Mouse (Mus musculus) frontal cortex, adult (tissue): ENCODE measurements around the gene Fkbp14.

Source experiments
- ATAC-seq: cut with Nextera tagmentation; 2 replicates; pipeline ENCODE4 v1.9.2; 2017; ENCODE audit warnings: mild to moderate bottlenecking, moderate library complexity, mixed read lengths; ENCODE audit not compliant: low TSS enrichment

Fkbp14 gene

DNA sequence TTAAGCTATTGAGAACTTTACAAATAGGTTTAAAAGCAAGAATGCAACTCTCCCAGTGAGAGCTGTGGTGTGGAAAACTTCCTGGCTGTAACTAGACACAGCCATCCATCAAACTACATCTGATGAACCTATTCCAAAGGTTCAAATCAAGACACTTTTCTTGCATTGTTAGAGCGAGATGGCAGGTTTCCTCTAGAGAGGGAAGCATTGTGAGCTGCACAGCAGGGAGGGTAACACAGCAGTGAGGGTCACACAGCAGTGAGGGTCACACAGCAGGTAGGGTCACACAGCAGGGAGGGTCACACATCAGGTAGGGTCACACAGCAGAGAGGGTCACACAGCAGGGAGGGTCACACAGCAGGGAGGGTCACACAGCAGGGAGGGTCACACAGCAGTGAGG, 8.9 kb downstream of the Fkbp14 start:
- ATAC-seq: no peak

DNA sequence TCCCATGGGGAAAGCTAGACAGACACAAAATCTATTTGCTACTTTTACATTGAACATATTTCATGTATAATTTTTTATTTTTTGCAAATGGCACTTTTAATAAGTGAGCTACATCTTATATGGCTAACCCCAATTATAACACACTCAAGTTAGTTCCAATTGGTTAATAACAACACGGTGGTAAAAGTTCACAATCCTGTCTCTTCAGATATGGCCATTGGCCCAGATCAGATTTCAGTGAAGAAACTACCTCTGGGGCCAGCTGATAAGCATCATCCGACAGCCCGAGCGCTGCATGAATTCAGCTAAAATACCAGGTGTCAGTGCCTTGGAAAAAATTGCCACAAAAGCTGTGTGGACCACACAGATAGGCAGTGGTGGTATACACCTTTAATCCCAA, 9.4 kb downstream of the Fkbp14 start:
- ATAC-seq: no peak

DNA sequence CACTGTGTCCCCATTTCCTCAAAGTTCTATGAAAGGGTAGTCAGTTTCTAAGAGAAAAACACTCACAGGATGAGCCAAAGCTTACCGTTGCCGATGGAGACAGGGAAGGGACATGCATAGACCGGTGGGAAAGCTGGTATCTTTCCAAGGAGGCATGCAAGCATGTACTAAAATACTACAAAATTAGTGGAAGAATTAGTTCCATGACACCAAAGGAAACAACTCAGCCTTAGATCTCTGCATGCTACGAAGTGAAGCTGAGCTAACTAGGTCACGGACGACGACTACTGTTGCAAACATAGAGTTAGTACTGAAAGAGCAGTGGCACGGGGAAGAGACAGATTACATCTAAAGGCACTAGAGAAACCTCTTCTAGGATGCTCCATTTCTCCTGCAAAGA, 10.2 kb downstream of the Fkbp14 start:
- ATAC-seq: peak; percentile 52; the same call in 1 of the 2 replicates

DNA sequence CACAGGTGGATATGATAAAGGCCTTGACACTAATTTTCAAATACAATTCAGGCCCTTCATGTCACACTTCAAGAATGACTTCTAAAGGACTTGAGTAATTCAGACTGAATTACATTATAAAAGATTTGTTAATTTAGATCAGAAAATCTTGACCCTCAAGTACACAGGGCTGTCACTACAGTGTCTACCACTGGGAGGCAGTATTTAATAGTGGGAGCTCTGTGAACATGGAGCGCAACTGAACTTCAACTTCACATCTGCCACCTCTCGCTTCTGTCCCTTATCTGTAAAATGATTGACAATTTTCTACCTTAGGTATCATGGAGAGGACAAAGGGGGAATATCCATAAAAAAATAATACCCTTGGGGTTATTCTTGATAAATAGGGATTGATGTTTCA, 10.9 kb downstream of the Fkbp14 start:
- peak; percentile 81; the same call in 1 of the 2 replicates for ATAC-seq

DNA sequence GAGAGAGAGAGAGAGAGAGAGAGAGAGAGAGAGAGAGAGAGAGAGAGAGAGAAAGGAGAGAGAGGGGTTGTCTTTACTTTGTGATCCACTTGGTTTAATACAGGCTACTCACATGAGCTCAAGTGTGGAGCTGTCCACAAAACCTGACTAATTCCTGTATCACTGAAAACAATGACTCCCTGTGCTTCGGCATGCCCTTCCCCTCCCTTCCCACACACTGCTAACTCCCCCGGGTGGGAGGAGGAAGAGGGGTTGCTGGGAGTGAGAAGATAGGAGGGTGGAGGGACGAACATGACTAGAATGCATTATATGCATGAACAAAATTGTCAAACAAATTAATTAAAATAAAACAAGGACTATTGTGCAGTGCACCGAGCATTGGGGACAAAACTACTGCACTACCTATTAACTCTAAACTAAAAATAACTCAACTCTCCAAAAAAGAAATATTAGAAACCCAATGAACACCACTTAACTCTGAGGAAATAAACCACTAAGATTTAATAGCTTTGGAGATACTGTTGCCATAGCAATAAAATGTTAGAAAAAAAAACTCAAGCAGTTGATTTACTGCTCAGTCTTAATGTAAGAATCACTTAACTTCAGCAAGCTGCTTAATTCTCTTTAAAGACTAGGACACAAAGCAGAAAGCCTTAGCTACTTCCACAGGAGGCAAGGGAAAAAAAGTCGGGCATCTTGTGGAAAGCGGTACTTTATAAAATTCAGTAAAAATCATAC, 23.7 kb downstream of the Fkbp14 start:
- ATAC-seq: no peak

DNA sequence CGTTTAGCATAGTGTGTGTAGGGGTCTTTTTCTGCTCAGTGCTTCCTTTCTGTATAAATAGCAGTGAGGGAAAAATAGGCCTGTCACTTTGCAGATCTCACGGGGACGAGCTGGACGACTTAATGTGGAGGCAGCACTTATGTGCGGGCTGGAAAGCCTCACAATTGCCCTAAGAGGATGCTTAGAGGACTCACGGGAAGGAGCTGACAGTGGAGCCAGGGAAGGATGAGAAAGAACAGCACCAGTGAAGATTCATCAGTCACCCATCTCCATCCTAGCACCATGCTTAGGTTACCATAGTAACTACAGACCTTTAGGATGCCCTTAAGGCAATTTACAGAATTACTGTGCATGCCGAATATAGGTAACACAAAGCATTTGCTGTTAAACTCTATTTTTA, 27.3 kb downstream of the Fkbp14 start:
- peak; percentile 20; the same call in 1 of the 2 replicates for ATAC-seq

DNA sequence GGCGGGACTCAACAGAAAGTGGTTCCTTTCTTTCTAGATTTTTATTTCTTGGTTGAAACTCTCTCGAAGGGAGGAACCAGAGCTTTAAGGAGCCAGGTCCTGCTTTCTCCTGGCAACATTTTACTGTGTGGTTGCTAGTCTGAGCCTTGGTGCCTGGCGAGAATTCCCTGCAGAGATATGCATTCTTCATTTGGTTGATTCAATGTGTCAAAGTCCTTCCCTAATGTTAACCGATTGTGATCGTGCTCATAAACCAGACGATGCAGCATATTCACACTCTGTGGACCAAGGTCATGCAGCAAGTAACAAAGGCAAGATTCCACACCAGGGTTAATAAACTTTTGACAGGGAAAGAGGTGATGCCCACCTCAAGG, 30.6 kb downstream of the Fkbp14 start:
- no peak for ATAC-seq

DNA sequence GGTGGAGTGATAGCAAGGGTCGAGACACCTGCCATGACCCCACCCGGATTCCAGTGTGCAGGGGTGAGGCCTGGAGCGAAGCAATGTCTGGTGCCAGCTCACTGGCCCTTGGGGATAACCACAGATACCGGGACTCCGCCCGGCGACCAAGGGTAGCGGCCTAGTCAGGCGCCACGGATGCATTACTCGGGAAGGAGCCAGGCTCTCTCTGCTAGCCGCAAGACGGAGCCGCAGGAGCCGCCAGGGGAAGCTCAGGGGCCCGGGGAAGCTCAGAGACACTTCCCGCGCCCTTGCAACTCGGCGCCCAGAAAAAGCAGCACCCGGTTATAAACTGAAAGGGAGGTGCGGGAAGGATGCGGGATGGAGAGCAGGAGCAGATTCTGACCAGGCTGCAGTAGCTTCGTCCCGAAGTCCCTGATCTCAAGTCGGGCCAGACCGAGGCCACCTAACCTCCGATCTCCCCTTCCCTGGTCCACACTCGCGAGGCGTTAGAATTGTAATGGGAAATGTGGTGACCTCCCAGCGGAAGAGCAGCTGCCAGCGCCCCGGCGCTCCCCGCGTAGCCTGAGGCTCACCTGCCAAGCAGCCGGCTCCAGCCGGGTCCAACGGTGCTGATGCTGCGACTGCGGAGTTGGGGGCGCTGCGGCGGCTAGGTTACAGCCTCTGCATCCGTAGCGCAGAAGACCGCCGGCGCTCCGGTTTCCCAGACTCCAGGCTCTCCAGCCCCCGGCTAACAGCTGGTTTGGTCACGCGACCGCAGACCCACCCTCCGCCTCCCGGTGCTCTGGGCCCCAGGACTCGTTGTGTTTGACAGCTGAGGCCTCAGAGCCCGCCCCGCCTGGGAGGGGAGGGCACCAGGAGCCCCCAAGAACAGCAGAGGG, 31.2 kb downstream of the Fkbp14 start, which contains the start of gene Scrn1:
Scrn1 (minus strand) TSS at position 825 of the 881 bp plus-strand sequence.
- peak; percentile 69 for ATAC-seq

DNA sequence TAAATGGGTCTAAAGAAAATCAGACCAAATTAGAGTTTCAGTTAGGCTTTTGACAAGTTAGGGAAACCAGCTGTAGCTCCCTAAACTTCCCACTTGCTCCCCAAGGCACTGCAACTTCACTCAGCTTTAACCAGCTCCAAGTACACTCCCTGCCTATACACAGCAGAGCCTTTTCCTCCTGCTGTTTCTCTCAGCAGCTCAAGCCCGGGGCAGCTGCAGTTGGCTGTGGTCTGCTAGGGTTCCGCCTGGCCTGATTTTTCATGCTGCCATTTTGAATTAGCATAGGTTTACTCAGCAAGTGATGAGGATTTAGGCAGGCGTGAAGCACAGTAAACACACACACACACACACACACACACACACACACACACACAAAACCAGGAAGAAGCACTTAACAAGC, 32.1 kb downstream of the Fkbp14 start:
- ATAC-seq: peak; percentile 17; the same call in 1 of the 2 replicates

DNA sequence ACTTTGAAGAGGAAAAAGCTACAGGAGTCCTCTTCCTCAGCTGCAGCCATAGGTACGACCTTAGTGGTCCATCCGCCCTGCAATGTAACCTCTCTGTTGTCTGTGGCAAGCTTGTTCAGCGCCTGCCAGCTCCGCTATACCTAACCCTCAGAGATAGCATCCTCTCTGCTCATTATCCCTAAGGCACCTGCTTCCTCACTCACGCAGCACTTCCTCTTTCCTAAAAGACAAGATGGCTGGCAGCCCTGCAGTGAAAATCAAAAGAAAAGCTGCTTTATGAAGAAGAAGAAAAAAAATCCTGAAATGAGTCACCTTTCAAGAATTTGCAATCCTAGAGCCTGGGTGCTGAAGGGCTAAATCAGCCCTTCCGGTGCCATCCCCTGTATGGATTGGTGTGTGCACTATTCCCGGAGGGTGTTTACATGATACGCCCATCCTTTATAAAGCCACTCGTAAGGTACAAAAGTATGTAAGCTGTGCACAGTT, 32.6 kb downstream of the Fkbp14 start:
- ATAC-seq: peak; percentile 15; the same call in 1 of the 2 replicates

DNA sequence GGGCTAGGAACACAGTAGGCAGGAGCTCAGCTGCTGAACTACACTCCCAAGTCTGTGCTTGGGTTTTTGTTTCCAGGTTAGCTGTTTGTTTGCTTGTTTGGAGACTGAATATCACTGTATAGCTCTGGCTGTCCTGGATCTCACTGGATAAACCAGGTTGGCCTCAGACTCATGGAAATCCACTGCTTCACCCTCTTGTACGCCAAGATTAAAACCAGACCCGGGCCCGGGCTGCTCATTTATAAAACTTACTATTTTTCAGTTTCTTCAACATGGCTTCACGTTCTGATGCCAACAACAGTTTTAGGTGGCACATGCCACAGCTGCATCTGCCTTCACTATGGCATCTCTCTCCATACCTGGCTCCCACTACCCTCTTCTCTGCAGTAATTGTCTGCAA, 33.5 kb downstream of the Fkbp14 start:
- no peak for ATAC-seq

DNA sequence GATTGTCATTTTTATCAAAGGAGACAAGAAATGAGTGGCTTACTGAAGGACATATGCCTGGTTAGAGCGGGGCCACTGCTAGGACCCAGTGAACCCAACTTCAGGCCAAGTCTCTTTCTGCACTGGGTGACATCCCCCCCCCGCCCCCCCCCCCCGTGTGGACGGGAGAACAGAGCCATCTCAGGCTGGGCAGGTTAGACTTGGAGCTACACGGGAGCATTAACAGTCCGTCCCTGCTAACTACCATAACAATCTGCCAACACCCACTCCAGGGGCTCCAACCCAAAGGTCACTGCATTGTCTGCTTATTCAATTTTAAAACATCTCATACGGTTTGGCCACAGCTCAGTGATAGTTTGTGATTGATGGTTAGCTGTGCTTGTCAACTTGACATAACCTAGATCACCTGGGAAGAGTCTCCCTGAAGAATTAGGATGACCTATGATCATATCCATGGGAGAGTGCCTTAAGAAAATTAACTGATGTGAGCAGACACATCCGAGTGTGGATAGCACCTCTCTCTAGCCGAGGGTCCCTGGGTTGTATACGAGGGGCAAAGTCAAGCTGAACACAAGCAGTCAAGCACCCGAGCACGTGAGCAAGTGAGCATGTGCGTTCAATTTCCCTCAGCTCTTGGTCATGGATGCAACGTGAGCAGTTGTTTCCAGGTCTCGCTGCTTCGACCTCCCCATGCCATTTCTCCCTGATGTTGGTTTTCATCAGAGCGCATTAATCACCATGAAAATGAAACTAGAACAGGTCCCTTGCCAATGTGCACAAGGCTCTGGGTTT, 34.9 kb downstream of the Fkbp14 start:
- ATAC-seq: no peak

DNA sequence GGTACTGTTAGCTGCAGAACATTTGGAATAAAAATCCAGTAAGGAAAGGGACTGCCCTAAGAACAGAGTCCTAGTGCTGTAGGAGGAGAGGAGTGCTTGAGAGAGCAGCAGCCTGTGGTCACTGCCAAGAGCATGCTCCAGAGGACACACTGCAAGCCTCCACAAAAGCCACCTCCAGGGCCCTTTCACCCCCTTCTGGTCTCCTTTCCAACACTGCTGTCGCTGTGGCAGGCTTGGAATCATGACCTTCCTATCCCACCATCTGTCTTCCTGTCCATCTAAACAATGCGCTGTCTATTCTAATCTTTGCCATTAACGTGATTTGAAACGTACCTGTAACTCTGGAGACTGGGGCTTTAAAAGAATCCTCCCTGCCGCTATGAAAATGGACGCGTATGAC, 38.6 kb downstream of the Fkbp14 start:
- ATAC-seq: no peak

DNA sequence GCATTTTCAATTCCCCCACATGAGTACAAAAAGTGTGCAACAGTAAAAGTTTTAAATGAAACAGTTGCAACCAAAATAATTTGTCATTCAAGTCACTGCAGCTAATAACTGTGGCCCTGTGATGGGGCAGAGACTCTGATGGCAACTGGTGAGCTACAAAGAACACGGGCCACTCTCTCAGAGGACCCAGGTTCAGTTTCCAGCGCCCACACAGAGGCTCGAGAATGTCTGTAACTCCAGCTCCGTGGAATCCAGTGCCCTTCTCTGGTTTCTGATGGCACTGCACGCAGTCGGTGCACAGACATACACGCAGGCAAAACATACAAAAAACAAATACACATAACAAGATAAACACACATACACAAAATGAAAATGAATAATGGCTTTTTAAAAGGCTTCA, 39.4 kb downstream of the Fkbp14 start:
- ATAC-seq: no peak

DNA sequence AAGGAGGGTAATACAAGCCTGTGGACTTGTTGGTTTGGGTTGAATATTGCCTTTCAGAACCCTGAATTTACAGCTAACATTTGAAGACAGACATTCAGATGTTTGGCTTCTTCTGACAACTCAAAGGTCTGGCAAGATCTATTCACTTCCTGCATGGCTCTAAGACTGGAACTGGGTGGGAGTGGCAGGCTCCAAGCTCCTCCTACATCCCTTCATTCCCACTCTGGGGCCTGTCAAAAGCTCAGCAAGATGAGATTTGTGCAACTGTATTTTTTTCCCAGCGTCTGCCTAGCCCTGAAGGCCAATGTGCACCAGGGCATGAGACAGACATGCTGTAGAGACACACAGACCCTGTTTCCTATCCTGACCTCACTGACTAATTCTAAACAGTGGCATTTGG, 41.3 kb downstream of the Fkbp14 start:
- ATAC-seq: no peak

DNA sequence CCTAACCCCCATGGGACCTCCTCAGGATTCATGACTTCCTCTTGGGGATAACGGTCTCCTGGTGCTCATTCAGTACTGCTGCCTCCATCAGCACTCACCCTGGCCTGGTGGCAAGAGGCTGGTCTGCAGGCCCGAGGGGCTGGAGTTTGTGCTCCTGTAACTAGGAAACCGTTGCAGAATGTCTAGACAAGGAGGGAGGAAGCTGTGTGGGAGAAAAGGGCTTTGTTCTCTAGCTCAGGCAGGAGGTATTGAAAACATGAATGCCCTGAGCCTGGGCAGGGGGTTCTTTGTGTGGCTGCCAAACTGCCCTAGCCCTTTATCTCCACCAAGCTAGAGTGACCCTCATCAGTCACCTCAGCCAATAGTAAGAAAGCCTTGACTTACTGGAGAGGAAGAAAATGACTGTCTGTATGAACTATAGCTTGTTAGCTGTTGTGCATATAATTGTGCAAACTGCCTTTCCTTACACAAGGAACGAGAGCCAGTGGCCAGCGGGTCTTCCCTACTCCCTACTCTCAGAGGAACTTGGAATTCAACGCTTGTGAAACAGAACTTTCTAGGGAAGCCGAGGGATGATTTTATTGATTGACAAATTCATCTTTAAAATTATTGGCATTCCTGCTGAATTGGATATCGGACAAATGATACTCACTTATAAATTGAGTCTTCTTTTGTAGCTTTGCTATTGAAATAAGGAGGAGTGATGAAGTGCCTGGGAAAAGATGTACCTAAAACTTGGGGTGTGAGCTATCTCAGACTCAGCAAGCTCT, 42.6 kb downstream of the Fkbp14 start:
- ATAC-seq: no peak

DNA sequence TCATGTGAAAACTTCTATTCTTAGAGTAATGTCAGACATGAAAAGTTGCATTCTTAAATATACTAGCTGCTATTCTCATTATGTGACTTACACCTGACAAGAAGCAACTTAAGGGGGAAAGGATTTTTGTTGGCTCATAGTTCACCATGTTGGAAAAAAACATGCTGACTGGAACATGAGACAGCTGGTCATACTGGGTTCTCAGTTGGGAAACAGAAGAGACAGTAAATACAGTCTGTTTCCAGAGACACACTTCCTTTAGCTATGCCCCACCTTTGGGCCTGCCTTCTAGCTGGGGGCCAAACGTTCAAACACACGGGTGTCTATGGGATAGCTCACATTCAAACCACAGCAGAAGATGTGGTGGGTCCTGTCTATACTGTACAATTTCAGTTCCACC, 43.5 kb downstream of the Fkbp14 start:
- no peak for ATAC-seq

DNA sequence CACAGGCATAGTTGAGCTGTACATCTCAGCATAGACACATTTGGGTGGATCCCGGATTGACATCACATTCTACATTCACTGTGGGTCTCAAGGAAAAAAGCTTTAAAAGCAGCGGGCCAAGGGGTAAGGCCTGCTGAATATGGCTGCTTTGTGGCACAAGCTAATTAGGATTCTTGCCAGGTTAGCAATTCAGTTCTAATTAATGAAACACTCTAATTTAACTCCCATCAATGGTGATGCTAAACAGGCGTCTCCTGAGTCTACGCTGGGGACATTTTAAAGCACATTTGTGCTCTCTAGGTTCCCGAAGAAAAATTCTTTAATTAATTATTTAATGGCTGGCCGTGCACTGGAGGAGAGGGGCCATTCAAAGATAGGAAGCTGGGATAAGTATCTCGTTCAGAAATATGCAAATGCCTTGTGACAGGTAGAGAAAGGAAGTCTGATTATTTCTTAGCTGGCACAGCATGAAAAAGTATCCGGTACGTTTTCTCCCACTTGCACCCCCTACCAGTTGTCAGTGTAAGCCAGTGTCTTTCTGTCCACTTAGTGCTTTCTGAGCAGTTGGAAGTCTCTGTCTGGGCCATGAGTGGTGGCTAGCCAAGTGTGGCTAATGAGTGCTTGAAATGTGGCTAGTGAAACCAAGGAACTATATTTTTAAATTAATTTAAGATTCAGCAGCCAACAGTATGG, 44.2 kb downstream of the Fkbp14 start:
- no peak for ATAC-seq

DNA sequence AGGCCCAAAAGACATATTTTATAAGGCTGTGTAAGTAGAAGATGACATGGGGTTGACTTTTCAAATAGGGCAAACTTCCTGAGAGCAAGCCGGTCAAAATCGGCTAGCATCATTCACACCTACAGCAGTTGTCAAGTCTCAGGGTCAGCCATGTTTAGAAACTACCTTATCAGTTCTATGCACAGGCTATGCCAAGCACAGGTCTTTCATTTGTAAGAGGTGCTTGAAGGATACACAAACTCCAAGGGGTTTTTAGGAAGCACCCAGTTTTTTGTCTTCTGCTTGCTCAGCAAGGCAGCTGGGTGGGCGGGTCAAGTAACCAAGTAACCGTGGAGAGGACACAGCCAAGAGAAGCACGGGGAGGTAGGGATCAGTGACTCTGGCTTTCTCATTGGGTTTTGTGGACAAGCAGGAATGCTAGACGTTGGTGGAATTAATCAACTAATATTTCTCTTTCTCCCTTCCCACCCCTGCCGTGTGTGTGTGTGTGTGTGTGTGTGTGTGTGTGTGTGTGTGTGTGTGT, 46.2 kb downstream of the Fkbp14 start:
- no peak for ATAC-seq

DNA sequence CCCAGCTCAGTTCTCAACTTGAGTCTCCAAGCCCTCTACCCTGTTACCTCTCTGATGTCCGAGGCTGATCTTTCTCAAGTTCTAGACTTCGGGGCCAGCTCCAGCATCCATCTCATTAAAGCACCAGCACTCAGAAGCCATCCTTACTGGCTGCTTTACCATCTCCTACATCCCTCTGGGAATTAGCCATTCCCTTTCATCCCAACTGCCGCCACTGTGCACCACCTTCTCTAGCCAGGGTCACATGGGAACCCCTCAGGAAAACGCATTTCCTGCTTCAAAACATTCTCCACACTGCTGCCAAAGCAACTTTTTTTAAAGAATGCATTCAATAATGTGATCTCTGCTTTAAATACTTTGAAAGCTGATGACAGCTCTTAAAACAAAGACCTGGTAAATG, 47.8 kb downstream of the Fkbp14 start:
- ATAC-seq: no peak
